Mouse (Mus musculus): ENCODE data around the gene Supt5.

Supt5 gene

DNA sequence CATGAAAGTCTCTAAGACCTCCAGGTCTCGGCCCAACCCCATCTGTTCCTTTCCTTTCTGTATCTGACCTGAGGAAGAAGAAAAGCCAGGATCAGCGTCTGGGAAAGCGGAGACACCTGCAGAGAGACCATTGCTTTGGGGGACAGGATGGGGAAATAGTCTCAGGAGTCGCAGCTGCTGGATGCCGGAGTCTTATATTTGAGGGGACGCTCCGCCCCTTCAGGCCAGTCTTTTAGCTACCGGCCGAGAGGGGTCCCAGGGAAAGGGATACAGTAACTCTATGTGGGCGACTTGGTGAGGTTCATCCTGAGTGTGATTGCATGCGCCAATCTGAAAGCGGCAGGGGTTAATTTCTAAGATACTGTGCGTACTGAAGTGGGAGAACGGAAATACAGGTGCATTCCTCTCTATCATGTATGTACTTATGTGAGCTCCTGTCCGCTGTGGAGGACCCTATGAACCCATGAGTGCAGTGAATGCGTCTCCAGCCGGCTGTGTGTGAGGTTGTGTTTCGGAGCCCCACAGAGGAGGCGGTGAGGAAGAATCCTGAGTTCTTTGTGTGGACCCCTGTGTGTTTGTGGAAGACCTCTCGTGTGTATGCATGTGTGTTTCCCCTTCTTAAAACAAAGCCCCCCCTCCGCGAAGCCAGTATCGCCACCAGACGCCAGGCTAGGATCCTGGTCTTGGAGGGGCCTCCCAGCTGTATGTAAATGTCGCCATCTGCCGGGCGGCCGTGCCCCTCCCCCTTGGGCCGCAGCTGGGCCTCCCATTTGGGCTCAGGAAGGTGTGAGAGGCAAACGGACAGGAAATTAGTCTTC, 36.7 kb downstream of the Supt5 start, which contains the start of gene Dll3:
Gene Dll3, minus strand, starts transcription at position 623 of the 818 bp plus-strand sequence.
- DNase-seq (ENCODE audit: low read depth, low spot score), result no peak

DNA sequence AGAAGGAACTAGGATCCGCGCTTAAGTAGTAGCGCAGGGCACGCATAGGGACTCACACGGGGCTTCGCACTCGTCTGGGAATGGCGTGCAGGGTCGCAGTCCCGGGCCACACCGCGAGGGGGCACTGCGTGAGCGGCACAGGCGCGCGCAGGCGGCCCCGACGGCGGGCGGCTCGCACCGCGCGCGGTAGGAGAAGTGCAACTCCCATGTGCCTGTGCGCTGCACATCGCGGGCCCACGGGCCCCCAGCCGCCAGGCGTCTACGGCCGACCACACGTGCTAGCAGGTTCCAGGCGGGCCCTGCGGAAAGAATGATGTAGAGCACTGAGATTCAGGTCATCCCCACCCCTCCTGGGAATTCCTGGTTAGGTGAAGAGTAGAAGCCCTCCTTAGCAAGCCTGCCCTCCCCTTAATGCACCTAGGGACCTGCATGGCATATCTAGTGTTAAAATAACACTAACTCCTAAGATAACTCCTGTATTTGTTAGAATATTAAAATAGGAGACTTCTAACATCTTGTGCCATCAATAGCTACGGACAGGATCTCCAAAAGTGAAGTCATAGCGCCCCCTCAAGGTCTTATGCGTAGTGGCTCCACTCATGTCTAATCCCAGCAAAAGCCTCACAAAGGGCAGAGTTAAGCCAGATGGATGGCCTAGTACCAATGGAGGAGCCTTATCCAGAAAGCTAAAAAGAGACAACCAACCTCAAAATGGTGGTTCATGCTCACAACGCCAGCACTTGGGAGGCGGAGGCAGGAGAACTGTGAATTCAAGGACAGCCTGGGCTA, 39.5 kb downstream of the Supt5 start:
- DNase-seq (ENCODE audit: low read depth, low spot score), result peak; percentile 73

DNA sequence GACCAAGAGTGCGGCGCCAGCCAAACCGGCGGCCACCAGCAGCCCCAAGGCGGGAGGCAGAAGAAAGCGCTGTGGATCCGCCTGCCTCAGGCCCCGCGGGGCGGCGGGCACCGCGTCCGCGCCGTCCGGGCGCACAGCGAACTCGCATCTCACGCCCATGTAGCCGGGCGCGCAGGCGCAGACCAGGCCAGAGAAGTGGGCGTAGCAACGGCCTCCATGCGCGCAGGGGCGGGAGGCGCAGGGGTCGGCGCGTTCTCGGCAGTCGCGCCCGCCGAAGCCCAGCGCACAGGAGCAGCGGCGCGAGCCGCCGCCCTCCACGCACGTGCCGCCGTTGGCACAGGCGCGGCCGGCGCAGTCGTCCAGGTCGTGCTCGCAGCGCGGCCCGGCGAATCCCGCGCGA, 44.1 kb downstream of the Supt5 start:
- no peak for DNase-seq (ENCODE audit: low read depth, low spot score)

DNA sequence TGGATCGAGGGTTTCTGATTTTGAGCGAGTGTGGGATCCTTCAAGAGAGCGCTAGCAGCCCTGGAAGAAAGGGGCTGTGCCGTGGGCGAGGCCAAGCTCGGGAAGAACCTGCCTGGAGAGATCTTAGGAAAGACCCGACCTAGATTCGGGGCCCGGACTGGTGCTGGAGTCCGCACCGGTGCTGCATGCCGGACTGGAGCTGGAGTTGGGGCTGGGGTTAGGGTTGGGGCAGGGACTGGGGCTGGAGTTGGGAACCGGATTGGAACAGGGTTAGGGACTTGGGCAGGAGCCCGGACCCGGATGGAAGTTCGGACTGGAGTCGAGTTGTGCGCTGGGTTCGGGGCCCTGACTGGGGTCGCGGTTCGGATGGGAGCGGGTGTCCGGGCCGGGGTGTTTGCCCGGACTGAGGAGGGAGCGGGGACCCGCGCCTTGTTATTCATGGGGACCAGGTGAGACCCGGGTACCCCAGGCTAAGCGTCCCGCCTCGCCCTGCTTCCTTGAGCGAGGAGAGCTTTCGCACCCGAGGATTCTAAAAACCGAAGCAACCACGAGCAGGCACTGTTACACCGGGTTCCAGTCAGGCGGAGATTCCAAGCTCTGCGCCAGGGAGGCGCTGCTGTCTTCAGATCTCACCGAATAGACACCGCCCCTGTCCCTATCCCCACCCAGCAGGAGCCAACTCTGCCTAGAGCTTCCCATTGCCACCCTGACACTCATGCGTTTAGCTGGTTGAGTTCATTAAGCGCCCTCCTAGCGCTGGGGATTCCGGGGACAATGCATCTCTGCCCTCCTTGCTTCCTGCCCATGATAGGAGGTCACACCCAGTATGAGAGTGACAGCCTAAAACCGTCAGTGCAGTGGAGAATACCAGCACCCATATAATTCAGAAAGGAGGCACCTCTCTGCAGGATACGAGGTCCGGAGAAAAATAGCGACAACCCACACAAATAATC, 47.6 kb downstream of the Supt5 start, which contains the start of gene Selenov:
Gene Selenov, minus strand, starts transcription at position 549 of the 953 bp plus-strand sequence.
- DNase-seq (ENCODE audit: low read depth, low spot score), result no peak

DNA sequence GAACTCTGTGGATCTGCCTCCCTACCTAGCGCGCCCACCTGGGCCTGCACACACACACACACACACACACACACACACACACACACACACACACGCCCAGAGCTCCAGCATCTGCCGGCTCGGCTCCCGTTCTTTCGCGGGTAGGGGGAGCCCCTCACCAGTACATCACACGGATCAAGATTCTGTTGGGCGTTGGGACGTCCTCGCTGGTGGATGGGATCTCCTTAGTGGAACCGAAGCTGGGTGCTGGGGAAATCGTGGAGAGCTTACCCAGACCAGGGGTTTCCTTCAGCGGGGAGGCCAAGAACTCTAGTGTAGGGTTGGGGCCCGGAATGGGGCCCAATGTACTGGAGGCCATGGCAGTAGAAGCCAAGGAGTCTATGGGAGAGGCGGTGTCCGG, 48.4 kb downstream of the Supt5 start:
- no peak for DNase-seq (ENCODE audit: low read depth, low spot score)

GRCm38 (mm10) chr7:28280630-28281029, 57.9 kb downstream of the Supt5 start:
- DNase-seq (ENCODE audit: low read depth, low spot score), result no peak

DNA sequence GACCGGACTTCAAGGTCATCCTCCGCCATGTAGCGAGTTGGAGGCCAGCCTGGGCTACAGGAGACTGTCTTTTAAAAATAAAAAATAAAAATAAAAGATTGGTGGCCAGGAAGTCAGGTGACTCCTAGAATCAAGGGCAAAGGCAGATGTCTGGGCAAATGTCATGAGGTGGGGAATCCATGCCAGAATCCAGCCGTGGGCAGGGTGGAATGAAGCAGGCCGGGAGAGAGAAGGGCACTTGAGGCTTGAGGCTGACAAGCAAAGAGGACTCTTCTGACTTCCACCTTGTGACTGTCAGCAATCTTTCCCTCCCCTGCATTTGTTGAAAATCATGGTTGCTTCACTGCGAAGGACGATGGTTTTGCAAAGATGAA, 60.3 kb downstream of the Supt5 start:
- DNase-seq (ENCODE audit: low read depth, low spot score), result no peak

- peak; percentile 89 for DNase-seq (ENCODE audit: low read depth, low spot score)
Observed at GRCm38 (mm10) chr7:28277615-28278278, 60.8 kb downstream of the Supt5 start, which contains the start of gene Eid2b. Gene Eid2b, plus strand, starts transcription at chr7:28277739.

DNA sequence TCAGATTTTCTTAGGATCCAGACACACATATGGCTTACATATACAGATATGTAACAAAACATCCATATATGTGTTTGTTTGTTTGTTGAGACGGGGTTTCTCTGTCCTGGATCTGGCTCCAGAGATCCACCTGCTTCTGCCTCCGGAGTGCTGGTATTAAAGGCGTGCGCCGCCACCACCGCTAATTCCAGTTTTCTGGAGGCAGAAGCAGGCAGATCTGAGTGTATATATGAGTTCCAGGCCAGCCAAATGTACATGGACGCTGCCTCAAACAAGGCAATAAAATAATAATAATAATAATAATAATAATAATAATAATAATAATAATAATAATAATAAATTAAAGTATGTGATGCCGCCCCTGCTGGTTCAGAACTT, 61.3 kb downstream of the Supt5 start:
- no peak for DNase-seq (ENCODE audit: low read depth, low spot score)

GRCm38 (mm10) chr7:28271761-28272160, 66.8 kb downstream of the Supt5 start:
- DNase-seq (ENCODE audit: low read depth, low spot score), result no peak

DNA sequence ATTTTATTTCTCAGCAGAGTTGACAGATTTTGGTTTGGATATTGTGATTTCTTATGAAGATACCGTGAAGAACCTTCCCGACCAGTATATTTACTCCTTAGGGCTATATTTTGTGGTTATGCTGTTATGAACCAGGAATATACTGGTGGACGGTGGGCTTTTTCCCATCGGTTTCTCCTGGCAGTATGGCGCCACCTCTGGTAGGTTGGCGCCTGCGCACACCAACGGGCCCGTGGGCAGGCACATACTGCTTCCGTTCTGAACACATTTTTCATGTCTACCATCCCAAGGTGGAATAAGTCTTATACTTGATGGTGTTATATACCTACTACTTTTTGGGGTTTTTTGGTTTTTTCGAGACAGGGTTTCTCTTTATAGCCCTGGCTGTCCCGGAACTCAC, 69.2 kb downstream of the Supt5 start:
- no peak for DNase-seq (ENCODE audit: low read depth, low spot score)

DNA sequence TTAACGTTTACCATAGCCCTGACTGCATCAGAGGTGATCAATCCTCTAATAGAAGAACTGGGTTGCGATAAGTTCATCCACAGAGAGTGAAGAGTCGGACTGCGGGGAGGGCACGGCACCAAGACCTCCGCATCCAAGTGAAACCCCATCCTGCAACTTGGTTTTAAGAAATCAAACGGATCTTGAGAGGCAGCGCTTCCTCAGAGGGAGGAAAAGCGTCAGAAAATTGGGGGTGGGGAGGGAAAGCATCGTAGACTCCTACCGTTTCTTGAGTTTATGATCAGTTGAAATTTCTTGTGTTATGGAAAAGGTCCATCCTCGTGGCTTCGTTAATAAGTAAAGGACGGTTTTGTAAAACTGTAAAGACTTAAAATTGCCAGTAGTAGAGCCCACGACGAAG, 70.0 kb downstream of the Supt5 start:
- no peak for DNase-seq (ENCODE audit: low read depth, low spot score)

DNA sequence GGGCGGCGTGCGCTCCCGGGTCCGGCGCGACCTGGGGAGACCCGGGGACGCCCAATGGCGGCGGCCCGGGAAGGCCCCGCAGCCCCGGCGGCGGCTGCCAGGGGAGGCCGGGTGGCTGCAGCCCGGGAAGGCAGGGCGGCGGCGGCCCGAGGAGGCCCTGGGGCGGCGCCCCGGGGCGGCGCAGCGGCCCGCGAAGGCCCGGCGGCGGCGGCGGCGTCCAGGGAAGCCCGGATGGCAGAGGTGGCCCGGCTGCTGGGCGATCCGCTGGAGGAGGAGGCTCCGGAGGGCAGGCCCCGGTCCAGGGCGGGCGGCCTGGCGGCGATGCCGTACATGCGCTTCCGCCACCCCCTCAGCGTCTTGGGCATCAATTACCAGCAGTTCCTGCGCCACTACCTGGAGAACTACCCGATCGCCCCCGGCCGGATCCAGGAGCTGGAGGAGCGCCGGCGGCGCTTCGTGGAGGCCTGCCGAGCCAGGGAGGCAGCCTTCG, 70.5 kb downstream of the Supt5 start:
- DNase-seq (ENCODE audit: low read depth, low spot score), result no peak

GRCm38 (mm10) chr7:28267129-28268041, 71.2 kb downstream of the Supt5 start, which contains the start of gene Eid2:
Gene Eid2, plus strand, starts transcription at chr7:28267881.
- DNase-seq (ENCODE audit: low read depth, low spot score), result peak; percentile 77

GRCm38 (mm10) chr7:28265391-28265790, 73.2 kb downstream of the Supt5 start:
- no peak for DNase-seq (ENCODE audit: low read depth, low spot score)
